ENCODE assay signal across 28 mouse cellular contexts in genomic region chr16:49375108-49375507, GRCm38 (mm10).
"Had no signal": no experiment of that assay in that cellular context is flagged by ENCODE, and none has a peak within 500 bp of the region (broad histone marks: within the 10 kb centered on the region; RNA-seq: fewer than 3 reads in every experiment).

No protein-coding gene starts in this region.

- H3K4me2 ChIP-seq: embryonic facial prominence, embryonic 12.5 days; embryonic facial prominence, embryonic 13.5 days; embryonic facial prominence, embryonic 15.5 days; forebrain, embryonic 12.5 days; forebrain, embryonic 13.5 days; forebrain, embryonic 15.5 days had no signal

- H3K27ac ChIP-seq: embryonic facial prominence, embryonic 10.5 days; embryonic facial prominence, embryonic 12.5 days; embryonic facial prominence, embryonic 13.5 days; embryonic facial prominence, embryonic 15.5 days; forebrain, embryonic 10.5 days; forebrain, embryonic 12.5 days; forebrain, embryonic 13.5 days; forebrain, embryonic 15.5 days; gastrocnemius, adult 2 months had no signal

- H3K9ac ChIP-seq: embryonic facial prominence, embryonic 12.5 days; embryonic facial prominence, embryonic 13.5 days; embryonic facial prominence, embryonic 15.5 days; forebrain, embryonic 12.5 days; forebrain, embryonic 13.5 days; forebrain, embryonic 15.5 days; forebrain, postnatal 0 days had no signal

- H3K4me1 ChIP-seq: embryonic facial prominence, embryonic 10.5 days; embryonic facial prominence, embryonic 12.5 days; embryonic facial prominence, embryonic 13.5 days; embryonic facial prominence, embryonic 15.5 days had no signal

- ATAC-seq: forebrain, embryonic 13.5 days; forebrain, embryonic 14.5 days; forebrain, embryonic 15.5 days; forebrain, embryonic 16.5 days; forebrain, postnatal 0 days had no signal

- DNase-seq: cerebellum, adult 2 months; cerebellum, adult 8-10 months; cerebellum, adult 9-10 months; cerebellum, adult 9-11 months; cerebellum, postnatal 10 days; cerebellum, postnatal 14 days; cerebellum, postnatal 25 days; cerebellum, postnatal 36 days; embryo, embryonic 11 days; forebrain, postnatal 0 days; gastrocnemius, adult 2 months; gastrocnemius, postnatal 10 days; gastrocnemius, postnatal 14 days; gastrocnemius, postnatal 25 days; gastrocnemius, postnatal 36 days; heart, adult 11 months; heart, adult 18-20 months had no signal

- H3K4me3 ChIP-seq: embryonic facial prominence, embryonic 10.5 days; embryonic facial prominence, embryonic 12.5 days; embryonic facial prominence, embryonic 13.5 days; embryonic facial prominence, embryonic 15.5 days; erythroblast, embryonic 14.5 days; forebrain, embryonic 10.5 days; forebrain, embryonic 12.5 days; forebrain, embryonic 13.5 days; forebrain, embryonic 15.5 days; gastrocnemius, adult 2 months had no signal

- H3K36me3 ChIP-seq: embryonic facial prominence, embryonic 10.5 days; embryonic facial prominence, embryonic 12.5 days; embryonic facial prominence, embryonic 13.5 days; embryonic facial prominence, embryonic 15.5 days; forebrain, embryonic 10.5 days; forebrain, embryonic 12.5 days; forebrain, embryonic 15.5 days had no signal

- H3K9me3 ChIP-seq: embryonic facial prominence, embryonic 10.5 days; embryonic facial prominence, embryonic 12.5 days; embryonic facial prominence, embryonic 13.5 days; embryonic facial prominence, embryonic 15.5 days; forebrain, embryonic 10.5 days; forebrain, embryonic 12.5 days; forebrain, embryonic 13.5 days; forebrain, embryonic 15.5 days had no signal

- H3K27me3 ChIP-seq: embryonic facial prominence, embryonic 12.5 days; embryonic facial prominence, embryonic 13.5 days; embryonic facial prominence, embryonic 15.5 days; forebrain, embryonic 12.5 days; forebrain, embryonic 13.5 days; forebrain, embryonic 15.5 days had no signal
